Mouse (Mus musculus) lung, postnatal 0 days (tissue): Measurements from ENCODE around the gene Clec16a. TPM values are rescaled to one million over a fixed set of nuclear protein-coding genes. Genes with fewer than 3 reads are reported as not detected.

Source experiments
- ATAC-seq: fragments of 200-750 bp; cut with Nextera tagmentation; 2 replicates; pipeline ENCODE4 v1.8.0; 2017; ENCODE audit warnings: moderate library complexity
- DNase-seq: peaks from one replicate; pipeline ENCODE4 v3.0.0-alpha.2; 2016; ENCODE audit warnings: low spot score
- H3K27ac ChIP-seq: fragments of 300-500 bp; sonication (generic); 2 replicates; pipeline ENCODE4 v1.5.1; 2014; ENCODE audit warnings: antibody characterized with exemption, mild to moderate bottlenecking, low read length, mixed read lengths
- H3K27me3 ChIP-seq: fragments of 300-500 bp; sonication (generic); replicated peaks from 2 replicates; pipeline ENCODE4 v1.6.1; 2014; ENCODE audit warnings: low read length, mixed read lengths; ENCODE audit not compliant: insufficient read depth
- H3K36me3 ChIP-seq: fragments of 300-500 bp; sonication (generic); 2 replicates; pipeline ENCODE4 v1.6.1; 2014; ENCODE audit warnings: low read length, mixed read lengths; ENCODE audit not compliant: insufficient read depth
- H3K4me1 ChIP-seq: fragments of 300-500 bp; sonication (generic); 2 replicates; pipeline ENCODE4 v1.6.1; 2014; ENCODE audit warnings: antibody characterized with exemption, low read depth, low read length, mixed read lengths; ENCODE audit not compliant: insufficient read depth
- H3K4me2 ChIP-seq: fragments of 300-500 bp; sonication (generic); replicated peaks from 2 replicates; pipeline ENCODE4 v1.6.1; 2014; ENCODE audit warnings: low read depth, mild to moderate bottlenecking, low read length, moderate library complexity, mixed read lengths
- H3K4me3 ChIP-seq: fragments of 300-500 bp; sonication (generic); 2 replicates; pipeline ENCODE4 v1.5.1; 2014; ENCODE audit warnings: low read depth, low read length
- H3K9ac ChIP-seq: fragments of 300-500 bp; sonication (generic); replicated peaks from 2 replicates; pipeline ENCODE4 v1.6.1; 2014; ENCODE audit warnings: low read depth, mild to moderate bottlenecking
- H3K9me3 ChIP-seq: fragments of 300-500 bp; sonication (generic); 2 replicates; pipeline ENCODE4 v1.6.1; 2016; ENCODE audit warnings: low read length, mixed read lengths
- CTCF ChIP-seq: IDR thresholded peaks from 2 replicates; pipeline ENCODE4 v1.5.1; 2016; ENCODE audit warnings: antibody characterized with exemption, mild to moderate bottlenecking
- EP300 ChIP-seq: IDR thresholded peaks from 2 replicates; pipeline ENCODE4 v1.6.1; 2016; ENCODE audit warnings: antibody characterized with exemption, mild to moderate bottlenecking, control low read depth
- WGBS: fragments of 180-500 bp; shearing (Covaris S2); extraction: QIAGEN DNeasy Blood & Tissue Kit; methylation state at CpG from one replicate; pipeline ENCODE4 v1.1.7; 2014; 5-methylcytosine and 5-hydroxymethylcytosine counted together
- polyA plus RNA-seq: library from polyadenylated mRNA; unstranded; fragments of >200 nt; fragmentation: Nextera tagmentation; extraction: Ambion mirVana; gene quantifications from 2 replicates; pipeline ENCODE4 v1.2.1, GENCODE M21; 2015

Gene Clec16a
- polyA plus RNA-seq, 1 experiment from 2014 or later, result 32.0 TPM

DNA sequence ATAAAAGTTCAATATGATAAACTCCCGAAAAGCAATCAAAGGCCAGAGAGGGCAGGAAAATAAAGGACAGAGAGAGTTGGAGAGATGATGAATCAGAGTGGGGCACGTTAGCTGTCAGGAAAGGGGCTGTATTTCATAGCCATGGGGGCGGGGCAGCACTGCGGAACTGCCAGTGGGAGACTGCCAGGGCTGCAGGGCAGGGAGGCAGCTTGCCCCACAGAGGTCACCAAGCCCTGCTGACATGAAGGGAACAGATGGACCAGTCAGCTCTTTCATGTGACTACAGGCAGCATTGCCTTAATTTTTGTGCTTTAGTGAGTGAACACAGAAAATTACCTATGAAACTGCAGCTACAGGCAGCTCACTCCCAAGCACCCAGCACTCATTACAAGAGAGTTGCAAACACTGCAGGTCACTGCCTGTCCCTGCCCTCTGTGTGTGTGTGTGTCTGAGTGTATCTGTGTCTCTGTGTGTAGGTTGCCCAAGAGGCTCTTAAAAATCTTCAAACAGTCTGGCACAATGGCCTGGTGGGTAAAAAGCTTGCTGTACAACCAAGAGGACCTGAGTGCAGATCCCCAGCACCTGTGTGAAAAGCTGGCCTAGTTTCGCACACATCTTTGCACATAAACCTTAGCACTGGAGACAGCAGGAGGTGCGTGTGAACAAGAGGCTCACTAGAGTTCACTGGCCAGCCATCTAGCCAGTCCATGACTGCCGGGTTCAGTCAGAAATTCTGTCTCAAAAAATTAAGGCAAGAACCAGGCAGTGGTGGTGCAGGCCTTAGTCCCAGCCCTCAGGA lies 168.5 kb downstream of the Clec16a start:
- Histone ChIP-seq H3K9ac (no peak overlapping the region), H3K27me3 (no peaks in the 10 kb centered on the region), H3K4me3 (no peak overlapping the region), H3K4me1 (no peaks in the 10 kb centered on the region), H3K27ac (no peak overlapping the region), H3K4me2 (no peak overlapping the region), H3K9me3 (no peaks in the 10 kb centered on the region), H3K36me3 (no peaks in the 10 kb centered on the region)
- no peak for TF ChIP-seq EP300
- TF ChIP-seq CTCF, result no peak
- 55% methylated on average over 7 of the region's 7 CpGs for WGBS
- no peak for ATAC-seq
- DNase-seq, result no peak

- ATAC-seq (no peak), DNase-seq (no peak)
- Histone ChIP-seq H3K9me3 (no peaks in the 10 kb centered on the region), H3K36me3 (no peaks in the 10 kb centered on the region), H3K27me3 (no peaks in the 10 kb centered on the region), H3K4me1 (no peaks in the 10 kb centered on the region), H3K9ac (no peak overlapping the region), H3K27ac (no peak overlapping the region), H3K4me2 (no peak overlapping the region), H3K4me3 (no peak overlapping the region)
- TF ChIP-seq CTCF, result no peak
- no peak for TF ChIP-seq EP300
- 87% methylated on average over 5 of the region's 5 CpGs for WGBS
Measured at GRCm38 (mm10) chr16:10715211-10715610, 170.1 kb downstream of the Clec16a start.

- Histone ChIP-seq H3K27me3 (no peaks in the 10 kb centered on the region), H3K36me3 (no peaks in the 10 kb centered on the region), H3K4me1 (no peaks in the 10 kb centered on the region), H3K4me3 (no peak overlapping the region), H3K9me3 (no peaks in the 10 kb centered on the region), H3K4me2 (no peak overlapping the region), H3K27ac (no peak overlapping the region), H3K9ac (no peak overlapping the region)
- TF ChIP-seq CTCF (no peak), EP300 (no peak)
- DNase-seq (no peak), ATAC-seq (no peak)
- WGBS, result 86% methylated on average over 2 of the region's 2 CpGs
Measured at GRCm38 (mm10) chr16:10715632-10716031, 170.5 kb downstream of the Clec16a start.

GRCm38 (mm10) chr16:10716696-10717095 lies 171.6 kb downstream of the Clec16a start:
- no peaks in the 10 kb centered on the region for H3K9me3 ChIP-seq
- no peak overlapping the region for H3K4me3 ChIP-seq
- H3K27me3 ChIP-seq, result no peaks in the 10 kb centered on the region
- ATAC-seq, result no peak
- no peaks in the 10 kb centered on the region for H3K36me3 ChIP-seq
- TF ChIP-seq EP300, result no peak
- no peak for TF ChIP-seq CTCF
- no peak overlapping the region for H3K27ac ChIP-seq
- no peak overlapping the region for H3K9ac ChIP-seq
- no peaks in the 10 kb centered on the region for H3K4me1 ChIP-seq
- DNase-seq, result no peak
- H3K4me2 ChIP-seq, result no peak overlapping the region
- 40% methylated on average over 2 of the region's 2 CpGs for WGBS

- WGBS, result 57% methylated on average over 6 of the region's 6 CpGs
- Histone ChIP-seq H3K36me3 (no peaks in the 10 kb centered on the region), H3K4me3 (no peak overlapping the region), H3K9me3 (no peaks in the 10 kb centered on the region), H3K4me2 (no peak overlapping the region), H3K9ac (no peak overlapping the region), H3K27me3 (no peaks in the 10 kb centered on the region), H3K4me1 (no peaks in the 10 kb centered on the region; the same call in 1 of the 2 replicates), H3K27ac (no peak overlapping the region)
- DNase-seq (no peak), ATAC-seq (peak; percentile 55)
- TF ChIP-seq EP300, result no peak
- TF ChIP-seq CTCF, result no peak
Measured at GRCm38 (mm10) chr16:10719971-10720370, 174.8 kb downstream of the Clec16a start.

- Histone ChIP-seq H3K9me3 (no peaks in the 10 kb centered on the region), H3K27me3 (no peaks in the 10 kb centered on the region), H3K4me1 (peaks cover 8% of the 10 kb centered on the region; the same call in 1 of the 2 replicates), H3K4me2 (no peak overlapping the region), H3K4me3 (no peak overlapping the region), H3K36me3 (no peaks in the 10 kb centered on the region), H3K9ac (no peak overlapping the region), H3K27ac (no peak overlapping the region)
- no peak for ATAC-seq
- no peak for TF ChIP-seq EP300
- no peak for TF ChIP-seq CTCF
- no peak for DNase-seq
- 63% methylated on average over 1 of the region's 1 CpGs for WGBS
Measured at GRCm38 (mm10) chr16:10722882-10723544, 177.9 kb downstream of the Clec16a start.
